Mouse (Mus musculus): ENCODE data around the gene Otx1. TPM values are rescaled to one million over a fixed set of nuclear protein-coding genes. Genes with fewer than 3 reads are reported as not detected.

Gene Otx1
- polyA plus RNA-seq, 1 experiment, result not detected

GRCm38 (mm10) chr11:21995534-21996324 is 7.0 kb downstream of the Otx1 start:
- 11% methylated on average over 27 of the region's 27 CpGs for WGBS
- TF ChIP-seq CTCF (IDR thresholded peaks at IDR 0.05; ENCODE audit: extremely low read depth, insufficient read depth, insufficient read length, insufficient replicate concordance) (no peak), POLR2A (IDR thresholded peaks at IDR 0.05; ENCODE audit: low read depth, low read length) (no peak)
- Histone ChIP-seq H3K4me3 (ENCODE audit: extremely low read depth, insufficient read depth, insufficient read length) (no peak overlapping the region), H3K27me3 (ENCODE audit: control insufficient read depth, insufficient read depth, low read length) (peaks cover 49% of the 10 kb centered on the region), H3K27ac (ENCODE audit: insufficient read depth, low read length) (no peak overlapping the region), H3K4me1 (ENCODE audit: control insufficient read depth, insufficient read depth, insufficient read length) (peaks cover 3% of the 10 kb centered on the region; the same call in 1 of the 2 replicates), H3K36me3 (ENCODE audit: control insufficient read depth, insufficient read depth, low read length) (no peaks in the 10 kb centered on the region)
- DNase-seq (ENCODE audit: low read depth in 1 of 2, low spot score in 2 of 2), result no peak

DNA sequence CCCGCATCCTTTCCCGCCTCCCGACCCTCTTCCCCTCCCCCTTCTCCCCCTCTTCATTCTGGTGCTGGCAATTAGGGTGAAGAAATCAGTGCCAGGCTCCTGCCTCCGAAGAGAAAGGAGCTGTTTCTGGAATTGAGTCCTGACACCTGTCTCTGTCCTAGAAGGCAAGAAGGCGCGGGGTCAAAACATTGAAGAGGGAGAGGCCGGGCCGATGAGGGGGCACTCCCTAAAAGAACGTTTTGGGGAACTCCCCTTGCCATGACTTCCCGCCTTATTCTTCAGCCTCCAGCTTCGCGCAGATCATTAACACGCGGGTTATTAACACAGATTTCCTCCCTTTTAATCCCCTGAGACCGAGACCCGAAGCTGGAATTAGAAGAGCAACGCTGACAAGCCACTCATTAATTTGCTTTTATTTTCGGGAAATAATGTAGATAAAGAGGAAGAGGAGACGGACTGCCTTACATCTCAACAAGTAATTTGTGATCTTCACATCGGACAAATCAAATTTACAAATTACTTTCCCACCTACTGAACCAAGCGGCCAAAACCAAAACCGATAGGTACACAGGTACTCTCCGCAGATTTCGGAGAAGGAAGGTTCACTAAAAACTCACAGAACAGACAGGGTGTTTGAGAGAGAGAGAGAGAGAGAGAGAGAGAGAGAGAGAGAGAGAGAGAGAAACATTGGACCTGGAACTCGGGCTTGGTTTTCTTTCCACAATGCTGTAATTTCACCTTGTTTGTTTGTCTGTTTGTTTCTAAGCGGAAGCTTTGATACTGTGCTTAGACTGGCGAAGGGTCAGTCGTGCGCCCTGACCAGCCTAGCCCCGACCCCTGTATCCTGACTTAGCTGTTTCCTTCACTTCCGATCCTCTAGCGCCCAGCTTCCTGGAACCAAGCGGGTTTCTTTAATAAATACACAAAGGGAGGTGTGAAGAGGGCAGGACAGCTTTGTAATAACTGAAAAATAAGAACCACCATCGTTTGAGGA is 8.0 kb downstream of the Otx1 start:
- H3K27me3 ChIP-seq (ENCODE audit: control insufficient read depth, insufficient read depth, low read length), result peaks cover 40% of the 10 kb centered on the region
- H3K36me3 ChIP-seq (ENCODE audit: control insufficient read depth, insufficient read depth, low read length), result no peaks in the 10 kb centered on the region
- no peak overlapping the region for H3K4me3 ChIP-seq (ENCODE audit: extremely low read depth, insufficient read depth, insufficient read length)
- no peak for DNase-seq (ENCODE audit: low read depth in 1 of 2, low spot score in 2 of 2)
- WGBS, result 8% methylated on average over 34 of the region's 34 CpGs
- H3K27ac ChIP-seq (ENCODE audit: insufficient read depth, low read length), result no peak overlapping the region
- H3K4me1 ChIP-seq (ENCODE audit: control insufficient read depth, insufficient read depth, insufficient read length), result peaks cover 3% of the 10 kb centered on the region; the same call in 1 of the 2 replicates
- TF ChIP-seq CTCF (IDR thresholded peaks at IDR 0.05; ENCODE audit: extremely low read depth, insufficient read depth, insufficient read length, insufficient replicate concordance), result no peak
- no peak for TF ChIP-seq POLR2A (IDR thresholded peaks at IDR 0.05; ENCODE audit: low read depth, low read length)

DNA sequence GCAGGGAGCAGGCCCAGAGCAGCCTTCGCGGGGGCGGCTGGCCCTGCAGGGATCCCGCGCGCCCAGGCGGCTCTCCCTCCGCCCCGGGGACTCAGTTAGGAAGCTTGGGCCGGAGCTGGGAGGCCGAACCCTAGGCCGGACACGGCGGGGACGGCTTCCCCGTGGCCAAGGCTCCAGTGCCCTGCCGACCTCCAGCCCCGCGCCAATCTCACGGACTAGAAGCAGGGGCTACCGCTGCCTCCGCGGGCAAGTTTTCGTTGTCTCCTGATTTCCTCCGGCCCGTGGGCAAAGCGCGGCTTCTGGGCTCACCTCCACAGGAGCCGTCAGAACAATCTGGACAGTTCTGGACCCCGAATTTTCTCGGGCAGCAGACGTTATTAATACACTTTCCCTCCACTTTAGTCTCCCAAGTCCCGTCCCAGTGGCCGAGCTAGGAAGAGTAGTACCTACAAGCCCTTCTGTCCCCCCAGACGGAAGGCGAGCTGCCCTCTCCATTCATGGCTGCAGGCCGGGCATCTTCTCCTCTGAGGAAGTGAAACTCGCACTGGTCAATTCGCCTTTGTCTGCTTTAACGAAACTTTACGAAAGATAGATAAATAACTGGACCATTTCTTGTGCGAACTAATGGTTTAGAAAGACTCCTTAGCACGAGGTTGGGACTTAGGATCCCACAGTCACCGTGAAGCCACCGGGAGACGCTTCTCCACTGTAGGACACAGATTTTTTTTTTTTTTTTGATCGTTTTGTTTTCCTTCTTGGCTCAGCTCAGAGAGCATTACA is 8.9 kb downstream of the Otx1 start:
- TF ChIP-seq POLR2A (IDR thresholded peaks at IDR 0.05; ENCODE audit: low read depth, low read length), result no peak
- TF ChIP-seq CTCF (IDR thresholded peaks at IDR 0.05; ENCODE audit: extremely low read depth, insufficient read depth, insufficient read length, insufficient replicate concordance), result no peak
- no peak for DNase-seq (ENCODE audit: low read depth in 1 of 2, low spot score in 2 of 2)
- Histone ChIP-seq H3K36me3 (ENCODE audit: control insufficient read depth, insufficient read depth, low read length) (no peaks in the 10 kb centered on the region), H3K27ac (ENCODE audit: insufficient read depth, low read length) (no peak overlapping the region), H3K4me3 (ENCODE audit: extremely low read depth, insufficient read depth, insufficient read length) (no peak overlapping the region), H3K4me1 (ENCODE audit: control insufficient read depth, insufficient read depth, insufficient read length) (peaks cover 3% of the 10 kb centered on the region; the same call in 1 of the 2 replicates), H3K27me3 (ENCODE audit: control insufficient read depth, insufficient read depth, low read length) (peaks cover 40% of the 10 kb centered on the region)
- 4% methylated on average over 43 of the region's 47 CpGs for WGBS

GRCm38 (mm10) chr11:21992761-21993596 is 9.7 kb downstream of the Otx1 start:
- Histone ChIP-seq H3K27ac (ENCODE audit: insufficient read depth, low read length) (no peak overlapping the region), H3K27me3 (ENCODE audit: control insufficient read depth, insufficient read depth, low read length) (peaks cover 35% of the 10 kb centered on the region), H3K4me3 (ENCODE audit: extremely low read depth, insufficient read depth, insufficient read length) (no peak overlapping the region), H3K36me3 (ENCODE audit: control insufficient read depth, insufficient read depth, low read length) (no peaks in the 10 kb centered on the region), H3K4me1 (ENCODE audit: control insufficient read depth, insufficient read depth, insufficient read length) (peaks cover 3% of the 10 kb centered on the region; the same call in 1 of the 2 replicates)
- DNase-seq (ENCODE audit: low read depth in 1 of 2, low spot score in 2 of 2), result no peak
- WGBS, result 9% methylated on average over 93 of the region's 96 CpGs
- no peak for TF ChIP-seq CTCF (IDR thresholded peaks at IDR 0.05; ENCODE audit: extremely low read depth, insufficient read depth, insufficient read length, insufficient replicate concordance)
- no peak for TF ChIP-seq POLR2A (IDR thresholded peaks at IDR 0.05; ENCODE audit: low read depth, low read length)

- H3K4me1 ChIP-seq (ENCODE audit: control insufficient read depth, insufficient read depth, insufficient read length), result no peaks in the 10 kb centered on the region; the same call in 1 of the 2 replicates
- peaks cover 10% of the 10 kb centered on the region for H3K27me3 ChIP-seq (ENCODE audit: control insufficient read depth, insufficient read depth, low read length)
- H3K27ac ChIP-seq (ENCODE audit: insufficient read depth, low read length), result no peak overlapping the region
- TF ChIP-seq CTCF (IDR thresholded peaks at IDR 0.05; ENCODE audit: extremely low read depth, insufficient read depth, insufficient read length, insufficient replicate concordance) (no peak), POLR2A (IDR thresholded peaks at IDR 0.05; ENCODE audit: low read depth, low read length) (no peak)
- no peak overlapping the region for H3K4me3 ChIP-seq (ENCODE audit: extremely low read depth, insufficient read depth, insufficient read length)
- 78% methylated on average over 1 of the region's 1 CpGs for WGBS
- no peak for DNase-seq (ENCODE audit: low read depth in 1 of 2, low spot score in 2 of 2)
- H3K36me3 ChIP-seq (ENCODE audit: control insufficient read depth, insufficient read depth, low read length), result no peaks in the 10 kb centered on the region
Observed at GRCm38 (mm10) chr11:21988398-21988946, 14.2 kb downstream of the Otx1 start.

Data from spleen, adult 2 months (tissue).